Mouse (Mus musculus): ENCODE measurements at regions not wholly inside any gene's neighbourhood (a gene's known extent, or its start where the extent isn't known, plus 50 kb on each side); places are given as distances from the start of the nearest gene placed in this dataset.

GRCm38 (mm10) chr4:79052723-79053122 is 841.0 kb upstream of the Ptprd start:
- Histone ChIP-seq H3K4me3 (ENCODE audit: insufficient read depth, low read length) (no peak overlapping the region), H3K27ac (ENCODE audit: insufficient read depth, low read length) (peak overlapping the region; percentile 83; the same call in 1 of the 2 replicates), H3K4me1 (ENCODE audit: control insufficient read depth, insufficient read depth, low read length) (peaks cover 2% of the 10 kb centered on the region)
- TF ChIP-seq POLR2A (IDR thresholded peaks at IDR 0.05; ENCODE audit: extremely low read depth, insufficient read depth, low read length) (no peak), CTCF (IDR thresholded peaks at IDR 0.05; ENCODE audit: extremely low read depth, insufficient read depth, low read length) (0 out of 2 replicates have a peak, but pooled peaks have one; percentile 8)

Measured in cortical plate, adult 2 months (tissue).